Mouse (Mus musculus): Measurements from ENCODE around the gene Gsap. TPM values are rescaled to one million over a fixed set of nuclear protein-coding genes. Genes with fewer than 3 reads are reported as not detected.
"Not testable (repeated sequence)": the region's sequence is repeated elsewhere in the genome, so short reads cannot be mapped to it uniquely, and the experiment has no call there.

Gsap gene
- polyA plus RNA-seq, 1 experiment from 2014 or later: 16.3 TPM

GRCm38 (mm10) chr5:21314696-21315095 is 128.6 kb downstream of the Gsap start:
- Histone ChIP-seq H3K9ac (replicated peaks; ENCODE audit: low read depth, low read length) (no peak overlapping the region), H3K27me3 (ENCODE audit: control insufficient read depth, insufficient read depth, low read length) (no peaks in the 10 kb centered on the region), H3K36me3 (ENCODE audit: control insufficient read depth, insufficient read depth, low read length) (no peaks in the 10 kb centered on the region), H3K4me1 (ENCODE audit: control insufficient read depth, insufficient read depth, low read length) (no peaks in the 10 kb centered on the region), H3K27ac (ENCODE audit: low read depth, low read length) (no peak overlapping the region), H3K9me3 (ENCODE audit: control insufficient read depth, low read length) (no peaks in the 10 kb centered on the region), H3K4me2 (ENCODE audit: low read depth, low read length) (no peak overlapping the region), H3K4me3 (ENCODE audit: low read depth, low read length) (no peak overlapping the region)
- 91% methylated on average over 3 of the region's 3 CpGs for WGBS
- no peak for ATAC-seq (ENCODE audit: low read depth)

GRCm38 (mm10) chr5:21320138-21320537 is 134.1 kb downstream of the Gsap start:
- H3K9ac ChIP-seq (replicated peaks; ENCODE audit: low read depth, low read length): no peak overlapping the region
- no peaks in the 10 kb centered on the region for H3K4me1 ChIP-seq (ENCODE audit: control insufficient read depth, insufficient read depth, low read length)
- no peak for ATAC-seq (ENCODE audit: low read depth)
- H3K27ac ChIP-seq (ENCODE audit: low read depth, low read length): no peak overlapping the region
- H3K9me3 ChIP-seq (ENCODE audit: control insufficient read depth, low read length): no peaks in the 10 kb centered on the region
- H3K4me3 ChIP-seq (ENCODE audit: low read depth, low read length): no peak overlapping the region
- WGBS: 93% methylated on average over 2 of the region's 2 CpGs
- H3K4me2 ChIP-seq (ENCODE audit: low read depth, low read length): no peak overlapping the region
- H3K36me3 ChIP-seq (ENCODE audit: control insufficient read depth, insufficient read depth, low read length): no peaks in the 10 kb centered on the region
- H3K27me3 ChIP-seq (ENCODE audit: control insufficient read depth, insufficient read depth, low read length): no peaks in the 10 kb centered on the region

GRCm38 (mm10) chr5:21326494-21326893 is 140.4 kb downstream of the Gsap start:
- Histone ChIP-seq H3K27ac (ENCODE audit: low read depth, low read length) (no peak overlapping the region), H3K9me3 (ENCODE audit: control insufficient read depth, low read length) (no peaks in the 10 kb centered on the region), H3K4me1 (ENCODE audit: control insufficient read depth, insufficient read depth, low read length) (no peaks in the 10 kb centered on the region), H3K4me3 (ENCODE audit: low read depth, low read length) (no peak overlapping the region), H3K36me3 (ENCODE audit: control insufficient read depth, insufficient read depth, low read length) (no peaks in the 10 kb centered on the region), H3K27me3 (ENCODE audit: control insufficient read depth, insufficient read depth, low read length) (no peaks in the 10 kb centered on the region), H3K4me2 (ENCODE audit: low read depth, low read length) (no peak overlapping the region), H3K9ac (replicated peaks; ENCODE audit: low read depth, low read length) (no peak overlapping the region)
- no peak for ATAC-seq (ENCODE audit: low read depth)
- WGBS: 45% methylated on average over 1 of the region's 1 CpGs

- no peaks in the 10 kb centered on the region for H3K27me3 ChIP-seq (ENCODE audit: control insufficient read depth, insufficient read depth, low read length)
- H3K9ac ChIP-seq (replicated peaks; ENCODE audit: low read depth, low read length): no peak overlapping the region
- H3K27ac ChIP-seq (ENCODE audit: low read depth, low read length): no peak overlapping the region
- ATAC-seq (ENCODE audit: low read depth): no peak
- no peak overlapping the region for H3K4me2 ChIP-seq (ENCODE audit: low read depth, low read length)
- WGBS: 76% methylated on average over 1 of the region's 1 CpGs
- no peaks in the 10 kb centered on the region for H3K36me3 ChIP-seq (ENCODE audit: control insufficient read depth, insufficient read depth, low read length)
- H3K4me3 ChIP-seq (ENCODE audit: low read depth, low read length): no peak overlapping the region
- no peaks in the 10 kb centered on the region for H3K9me3 ChIP-seq (ENCODE audit: control insufficient read depth, low read length)
- H3K4me1 ChIP-seq (ENCODE audit: control insufficient read depth, insufficient read depth, low read length): no peaks in the 10 kb centered on the region
Observed at GRCm38 (mm10) chr5:21328560-21328959, 142.5 kb downstream of the Gsap start.

DNA sequence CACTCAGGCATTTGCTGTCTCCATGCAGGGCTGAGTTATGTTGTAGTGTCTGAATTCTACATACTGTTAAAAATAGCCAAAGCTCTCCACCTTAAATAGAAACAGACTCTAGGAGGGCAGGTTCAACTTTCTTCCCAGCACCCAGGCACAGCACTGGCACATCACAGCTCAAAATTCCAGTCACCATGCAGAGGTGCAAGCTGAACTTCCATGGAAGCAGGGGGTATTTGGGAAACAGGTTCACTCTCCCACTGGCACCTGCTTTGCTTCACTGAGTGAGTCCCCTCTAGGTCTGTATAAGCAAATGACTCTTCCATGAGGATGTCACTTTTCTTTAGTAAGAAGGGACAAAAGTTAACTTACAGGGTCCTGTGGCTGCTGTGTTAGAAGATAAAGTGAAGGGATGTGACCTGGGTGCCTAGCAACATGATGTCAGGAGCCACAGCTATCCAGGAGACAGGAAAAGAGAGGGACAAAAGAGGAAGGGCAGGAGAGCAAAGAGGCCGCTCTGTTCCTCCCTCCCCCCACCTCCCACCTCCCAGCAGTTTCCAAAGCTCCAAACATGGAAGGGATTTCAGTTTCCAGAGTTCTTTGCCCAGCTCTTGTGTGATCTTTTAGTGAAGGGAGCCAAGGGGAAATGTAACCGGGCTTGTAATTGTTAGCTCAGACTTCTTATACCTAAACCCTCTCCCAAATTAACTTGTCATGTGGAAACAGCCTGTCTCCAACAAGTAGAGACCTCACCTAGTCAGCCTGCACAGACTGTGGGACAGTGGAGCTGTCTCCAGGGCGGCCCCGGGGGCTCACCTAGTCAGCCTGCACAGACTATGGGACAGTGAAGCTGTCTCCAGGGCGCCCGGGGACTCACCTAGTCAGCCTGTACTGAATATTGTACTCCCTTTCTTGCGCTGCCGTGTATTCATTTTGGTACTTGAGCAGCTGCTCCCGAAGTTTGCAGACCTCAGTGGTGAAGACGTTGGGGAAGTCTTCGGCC is 143.9 kb downstream of the Gsap start:
- Histone ChIP-seq H3K4me3 (ENCODE audit: low read depth, low read length) (no peak overlapping the region), H3K4me2 (ENCODE audit: low read depth, low read length) (no peak overlapping the region), H3K27ac (ENCODE audit: low read depth, low read length) (no peak overlapping the region), H3K9me3 (ENCODE audit: control insufficient read depth, low read length) (no peaks in the 10 kb centered on the region), H3K36me3 (ENCODE audit: control insufficient read depth, insufficient read depth, low read length) (no peaks in the 10 kb centered on the region), H3K27me3 (ENCODE audit: control insufficient read depth, insufficient read depth, low read length) (no peaks in the 10 kb centered on the region), H3K4me1 (ENCODE audit: control insufficient read depth, insufficient read depth, low read length) (no peaks in the 10 kb centered on the region), H3K9ac (replicated peaks; ENCODE audit: low read depth, low read length) (no peak overlapping the region)
- WGBS: 58% methylated on average over 11 of the region's 11 CpGs
- ATAC-seq (ENCODE audit: low read depth): peak; percentile 54

DNA sequence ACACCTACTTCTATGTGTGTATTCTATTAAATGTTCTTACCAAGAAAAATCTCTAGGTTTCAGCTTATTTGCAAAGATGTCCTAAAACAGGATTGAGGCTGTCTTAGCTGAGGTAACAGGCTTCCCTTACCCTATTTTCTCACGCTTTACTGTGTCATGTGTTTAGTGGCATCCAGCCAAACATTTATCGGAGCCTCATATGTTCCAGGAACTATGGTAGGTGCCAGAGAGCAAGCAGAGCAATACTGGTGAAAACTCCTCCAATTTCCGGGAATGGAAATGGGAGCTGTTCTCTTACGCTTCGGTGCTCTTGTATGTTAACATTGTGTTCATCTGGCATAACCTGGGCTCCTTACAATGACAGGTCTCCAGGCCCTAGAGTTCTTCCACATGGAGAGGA is 145.6 kb downstream of the Gsap start:
- Histone ChIP-seq H3K27me3 (ENCODE audit: control insufficient read depth, insufficient read depth, low read length) (no peaks in the 10 kb centered on the region), H3K27ac (ENCODE audit: low read depth, low read length) (no peak overlapping the region), H3K36me3 (ENCODE audit: control insufficient read depth, insufficient read depth, low read length) (no peaks in the 10 kb centered on the region), H3K4me1 (ENCODE audit: control insufficient read depth, insufficient read depth, low read length) (no peaks in the 10 kb centered on the region), H3K9ac (replicated peaks; ENCODE audit: low read depth, low read length) (no peak overlapping the region), H3K4me3 (ENCODE audit: low read depth, low read length) (no peak overlapping the region), H3K9me3 (ENCODE audit: control insufficient read depth, low read length) (no peaks in the 10 kb centered on the region), H3K4me2 (ENCODE audit: low read depth, low read length) (no peak overlapping the region)
- ATAC-seq (ENCODE audit: low read depth): no peak
- WGBS: 78% methylated on average over 5 of the region's 5 CpGs

DNA sequence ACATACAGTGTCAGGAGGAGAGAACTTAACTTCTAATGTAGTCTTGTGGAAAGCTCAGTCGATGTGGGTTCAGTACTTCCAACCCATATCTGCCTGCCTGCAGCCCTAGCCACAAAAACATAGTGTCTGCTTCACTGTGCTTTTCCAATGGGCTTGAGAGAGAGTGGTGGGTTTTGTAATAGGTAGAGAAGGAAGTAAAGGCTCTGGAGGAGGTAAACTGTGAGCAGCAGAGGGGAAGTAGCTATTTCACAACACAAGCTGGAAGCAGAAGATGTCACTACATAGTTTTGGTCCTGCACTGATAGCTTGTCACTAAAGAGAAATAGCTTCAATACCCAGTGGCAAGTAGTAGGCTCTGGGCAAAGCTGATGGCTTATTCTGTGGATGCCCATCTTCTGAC is 146.1 kb downstream of the Gsap start:
- no peak overlapping the region for H3K4me3 ChIP-seq (ENCODE audit: low read depth, low read length)
- WGBS: 95% methylated on average over 1 of the region's 1 CpGs
- no peaks in the 10 kb centered on the region for H3K36me3 ChIP-seq (ENCODE audit: control insufficient read depth, insufficient read depth, low read length)

DNA sequence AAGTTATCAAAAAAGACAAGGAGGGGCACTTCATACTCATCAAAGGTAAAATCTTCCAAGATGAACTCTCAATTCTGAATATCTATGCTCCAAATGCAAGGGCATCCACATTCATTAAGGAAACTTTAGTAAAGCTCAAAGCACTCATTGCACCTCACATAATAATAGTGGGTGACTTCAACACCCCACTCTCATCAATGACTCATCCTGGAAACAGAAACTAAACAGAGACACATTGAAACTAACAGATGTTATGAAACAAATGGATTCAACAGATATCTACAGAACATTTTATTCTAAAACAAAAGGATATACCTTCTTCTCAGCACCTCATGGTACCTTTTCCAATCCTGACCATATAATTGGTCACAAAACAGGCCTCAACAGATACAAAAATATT is 156.2 kb downstream of the Gsap start:
- not testable (repeated sequence) for H3K27ac ChIP-seq (ENCODE audit: low read depth, low read length); H3K27me3 ChIP-seq (ENCODE audit: control insufficient read depth, insufficient read depth, low read length); ATAC-seq (ENCODE audit: low read depth); H3K4me3 ChIP-seq (ENCODE audit: low read depth, low read length); H3K4me1 ChIP-seq (ENCODE audit: control insufficient read depth, insufficient read depth, low read length); H3K36me3 ChIP-seq (ENCODE audit: control insufficient read depth, insufficient read depth, low read length); H3K4me2 ChIP-seq (ENCODE audit: low read depth, low read length); H3K9ac ChIP-seq (replicated peaks; ENCODE audit: low read depth, low read length); H3K9me3 ChIP-seq (ENCODE audit: control insufficient read depth, low read length)

More for the DNA sequence above, 146.1 kb downstream of the Gsap start:
- ATAC-seq (ENCODE audit: low read depth): no peak
- Histone ChIP-seq H3K27ac (ENCODE audit: low read depth, low read length) (no peak overlapping the region), H3K9me3 (ENCODE audit: control insufficient read depth, low read length) (no peaks in the 10 kb centered on the region), H3K9ac (replicated peaks; ENCODE audit: low read depth, low read length) (no peak overlapping the region), H3K27me3 (ENCODE audit: control insufficient read depth, insufficient read depth, low read length) (no peaks in the 10 kb centered on the region), H3K4me1 (ENCODE audit: control insufficient read depth, insufficient read depth, low read length) (no peaks in the 10 kb centered on the region), H3K4me2 (ENCODE audit: low read depth, low read length) (no peak overlapping the region)

- H3K27ac ChIP-seq (ENCODE audit: low read depth, low read length): no peak overlapping the region
- no peaks in the 10 kb centered on the region for H3K36me3 ChIP-seq (ENCODE audit: control insufficient read depth, insufficient read depth, low read length)
- no peaks in the 10 kb centered on the region for H3K27me3 ChIP-seq (ENCODE audit: control insufficient read depth, insufficient read depth, low read length)
- no peak overlapping the region for H3K9ac ChIP-seq (replicated peaks; ENCODE audit: low read depth, low read length)
- WGBS: 86% methylated on average over 7 of the region's 7 CpGs
- no peak overlapping the region for H3K4me2 ChIP-seq (ENCODE audit: low read depth, low read length)
- no peak for ATAC-seq (ENCODE audit: low read depth)
- no peak overlapping the region for H3K4me3 ChIP-seq (ENCODE audit: low read depth, low read length)
- no peaks in the 10 kb centered on the region for H3K9me3 ChIP-seq (ENCODE audit: control insufficient read depth, low read length)
- H3K4me1 ChIP-seq (ENCODE audit: control insufficient read depth, insufficient read depth, low read length): no peaks in the 10 kb centered on the region
Observed at GRCm38 (mm10) chr5:21348366-21348765, 162.3 kb downstream of the Gsap start.

All from neural tube, embryonic 14.5 days (tissue).